Mouse (Mus musculus) layer of hippocampus, postnatal 10 days (tissue): ENCODE data around the gene Trim25. TPM values are rescaled to one million over a fixed set of nuclear protein-coding genes. Genes with fewer than 3 reads are reported as not detected.

Source experiments
- DNase-seq, 2 experiments: peaks; one replicate each; pipeline ENCODE4 v3.0.0; 2021; ENCODE audit warnings: low spot score in 2 of 2
- long read RNA-seq: library from polyadenylated mRNA; stranded (forward); transcript quantifications from one replicate; pipeline ENCODE4 v2.0.0, GENCODE M21; 2023
- total RNA-seq, 2 experiments: library from RNA; stranded (reverse); gene quantifications; 2 replicates each; pipeline ENCODE4 v1.2.3; 2021

Gene Trim25
- 1 to 10 TPM; 4.6 to 7.1 TPM for total RNA-seq
- long read RNA-seq: 0 reads

GRCm38 (mm10) chr11:88998974-88999722 is at the start of gene Trim25:
TSS of gene Trim25 (plus strand) at chr11:88999376.
- DNase-seq: peak; percentile 50 to 67

- no peak for DNase-seq
Observed at GRCm38 (mm10) chr11:88949802-88950639, 49.2 kb upstream of the Trim25 start.

GRCm38 (mm10) chr11:88950640-88951250 is 48.4 kb upstream of the Trim25 start:
- no peak for DNase-seq

- no peak for DNase-seq
Observed at GRCm38 (mm10) chr11:88951576-88951975, 47.6 kb upstream of the Trim25 start.

GRCm38 (mm10) chr11:88952117-88952516 is 47.1 kb upstream of the Trim25 start:
- DNase-seq: no peak

- DNase-seq: no peak
Observed at GRCm38 (mm10) chr11:88953582-88953981, 45.6 kb upstream of the Trim25 start.

- DNase-seq: no peak
Observed at GRCm38 (mm10) chr11:88954803-88955202, 44.4 kb upstream of the Trim25 start.

- peak; percentile 96 to 97 for DNase-seq
Observed at GRCm38 (mm10) chr11:88955217-88955969, 43.8 kb upstream of the Trim25 start, which contains the start of gene Scpep1. TSS of gene Scpep1 (minus strand) at chr11:88955465.

GRCm38 (mm10) chr11:88958851-88959250 is 40.3 kb upstream of the Trim25 start:
- no peak for DNase-seq

GRCm38 (mm10) chr11:88966881-88967361 is 32.3 kb upstream of the Trim25 start, which contains the start of gene Elobl:
TSS of gene Elobl (minus strand) at chr11:88966931.
- no peak for DNase-seq

- no peak for DNase-seq
Observed at GRCm38 (mm10) chr11:88970202-88970732, 28.9 kb upstream of the Trim25 start, which contains the start of gene Coil. TSS of gene Coil (plus strand) at chr11:88970252.

- peak; percentile 94 to 96 for DNase-seq
Observed at GRCm38 (mm10) chr11:88973776-88974701, 25.1 kb upstream of the Trim25 start.

- no peak for DNase-seq
Observed at GRCm38 (mm10) chr11:88976320-88976719, 22.9 kb upstream of the Trim25 start.

- no peak for DNase-seq
Observed at GRCm38 (mm10) chr11:88977188-88977587, 22.0 kb upstream of the Trim25 start.

GRCm38 (mm10) chr11:88981337-88981736 is 17.8 kb upstream of the Trim25 start:
- DNase-seq: no peak

GRCm38 (mm10) chr11:88986616-88987015 is 12.6 kb upstream of the Trim25 start:
- no peak for DNase-seq

GRCm38 (mm10) chr11:88988956-88989355 is 10.2 kb upstream of the Trim25 start:
- DNase-seq: no peak

- DNase-seq: no peak
Observed at GRCm38 (mm10) chr11:88989530-88989929, 9.6 kb upstream of the Trim25 start.

- DNase-seq: no peak
Observed at GRCm38 (mm10) chr11:88993186-88993585, 6.0 kb upstream of the Trim25 start.
